Mouse (Mus musculus) forebrain, embryonic 12.5 days (tissue): ENCODE data around the gene Pcp4l1. TPM values are rescaled to one million over a fixed set of nuclear protein-coding genes. Genes with fewer than 3 reads are reported as not detected.
A peak's percentile ranks its signal among the peaks of the same experiment; 100 is the strongest.
"Not testable (repeated sequence)": the region's sequence is repeated elsewhere in the genome, so short reads cannot be mapped to it uniquely, and the experiment has no call there.

Source experiments
- ATAC-seq: fragments of 200-750 bp; cut with Nextera tagmentation; 2 replicates; pipeline ENCODE4 v1.8.0; 2017; ENCODE audit warnings: moderate TSS enrichment; ENCODE audit not compliant: low FRiP score
- H3K27ac ChIP-seq: fragments of 300-500 bp; sonication (generic); 2 replicates; pipeline ENCODE4 v1.5.1; 2016; ENCODE audit warnings: mild to moderate bottlenecking
- H3K27me3 ChIP-seq: fragments of 300-500 bp; sonication (generic); 2 replicates; pipeline ENCODE4 v1.6.1; 2016; ENCODE audit warnings: mild to moderate bottlenecking
- H3K36me3 ChIP-seq: fragments of 300-500 bp; sonication (generic); replicated peaks from 2 replicates; pipeline ENCODE4 v1.6.1; 2016; ENCODE audit warnings: mild to moderate bottlenecking
- H3K4me1 ChIP-seq: fragments of 300-500 bp; sonication (generic); 2 replicates; pipeline ENCODE4 v1.6.1; 2016
- H3K4me2 ChIP-seq: fragments of 300-500 bp; sonication (generic); 2 replicates; pipeline ENCODE4 v1.6.1; 2016; ENCODE audit warnings: mild to moderate bottlenecking, moderate library complexity
- H3K4me3 ChIP-seq: fragments of 300-500 bp; sonication (generic); replicated peaks from 2 replicates; pipeline ENCODE4 v1.5.1; 2016; ENCODE audit warnings: mild to moderate bottlenecking
- H3K9ac ChIP-seq: fragments of 300-500 bp; sonication (generic); 2 replicates; pipeline ENCODE4 v1.6.1; 2016; ENCODE audit warnings: mild to moderate bottlenecking
- H3K9me3 ChIP-seq: fragments of 300-500 bp; sonication (generic); 2 replicates; pipeline ENCODE4 v1.6.1; 2016
- WGBS: fragments of 180-500 bp; shearing (Covaris S2); methylation state at CpG from one replicate; pipeline ENCODE4 v1.1.7; 2016; 5-methylcytosine and 5-hydroxymethylcytosine counted together
- polyA plus RNA-seq: library from polyadenylated mRNA; unstranded; fragments of >200 nt; fragmentation: Nextera tagmentation; extraction: Ambion mirVana; gene quantifications from 2 replicates; pipeline ENCODE4 v1.2.1, GENCODE M21; 2016

The Pcp4l1 gene
- 6.7 and 7.0 TPM in 2 replicates for polyA plus RNA-seq

DNA sequence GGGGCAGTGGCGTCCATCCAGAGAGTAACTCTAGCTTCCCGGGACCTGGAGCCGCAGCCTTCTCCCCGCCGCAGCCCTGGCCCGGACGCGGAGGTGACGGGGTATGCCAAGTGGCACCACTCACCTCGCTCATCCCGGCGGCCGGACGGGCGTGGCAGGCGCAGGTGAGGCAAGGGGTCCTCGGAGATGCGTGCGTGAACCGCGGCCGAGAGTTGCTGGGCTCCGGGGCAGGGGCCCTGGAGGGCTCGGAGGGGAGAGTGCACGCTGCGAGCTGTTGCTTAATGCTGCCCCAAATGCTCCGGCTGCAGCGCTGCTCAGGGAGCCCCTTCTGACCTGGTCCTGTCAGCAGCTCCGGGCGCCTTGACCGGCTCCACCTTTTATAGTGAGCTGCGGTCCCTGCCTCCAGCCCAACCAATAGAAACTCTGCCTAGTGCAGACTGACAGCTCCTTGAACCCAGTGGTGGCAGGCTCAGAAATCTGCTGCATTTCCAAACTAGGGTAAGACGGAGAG is at the start of gene Pcp4l1:
Gene Pcp4l1, minus strand, starts transcription at position 382 of the 511 bp plus-strand sequence.
- no peak within 1 kb of the TSS for H3K27ac ChIP-seq
- H3K4me3 ChIP-seq, result peak within 1 kb of the TSS; percentile 55
- H3K9ac ChIP-seq, result peak within 1 kb of the TSS; percentile 54; the same call in 1 of the 2 replicates
- H3K36me3 ChIP-seq, result no peaks in the 10 kb centered on the region
- ATAC-seq, result peak; percentile 78
- 1% methylated on average over 33 of the region's 33 CpGs for WGBS
- peak within 1 kb of the TSS; percentile 98 for H3K4me2 ChIP-seq
- no peaks in the 10 kb centered on the region for H3K9me3 ChIP-seq
- H3K4me1 ChIP-seq, result peaks cover 35% of the 10 kb centered on the region
- H3K27me3 ChIP-seq, result peaks cover 79% of the 10 kb centered on the region

DNA sequence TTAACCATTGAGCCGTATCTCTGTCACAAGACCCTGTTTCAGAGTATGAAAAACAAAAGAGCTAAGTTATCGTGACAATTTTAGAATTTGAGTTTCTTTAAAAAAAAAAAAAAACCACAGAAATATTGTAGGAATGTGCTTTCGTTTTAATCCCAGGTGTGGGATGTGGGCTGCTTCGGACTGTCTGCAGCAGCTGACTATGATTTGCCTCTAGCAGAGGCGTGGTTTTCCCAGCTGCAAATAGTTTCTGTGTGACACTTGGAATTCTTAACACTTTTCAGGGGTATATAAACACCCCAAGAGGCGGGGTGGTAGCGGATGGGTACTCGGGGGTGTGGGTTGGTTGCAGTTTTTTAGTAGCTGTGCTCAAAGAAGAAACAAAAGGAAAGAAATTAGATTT is 49.3 kb upstream of the Pcp4l1 start:
- no peak overlapping the region for H3K27ac ChIP-seq
- peaks cover 31% of the 10 kb centered on the region for H3K4me1 ChIP-seq
- no peaks in the 10 kb centered on the region for H3K9me3 ChIP-seq
- 91% methylated on average over 8 of the region's 8 CpGs for WGBS
- H3K36me3 ChIP-seq, result peaks cover 45% of the 10 kb centered on the region
- 0 out of 2 replicates have a peak overlapping the region, but pooled peaks have one; percentile 81 for H3K9ac ChIP-seq
- no peak overlapping the region for H3K4me2 ChIP-seq
- no peak for ATAC-seq
- no peaks in the 10 kb centered on the region for H3K27me3 ChIP-seq
- H3K4me3 ChIP-seq, result no peak overlapping the region

GRCm38 (mm10) chr1:171241952-171242351 is 45.9 kb upstream of the Pcp4l1 start:
- peaks cover 74% of the 10 kb centered on the region for H3K36me3 ChIP-seq
- WGBS, result 82% methylated on average over 12 of the region's 12 CpGs

DNA sequence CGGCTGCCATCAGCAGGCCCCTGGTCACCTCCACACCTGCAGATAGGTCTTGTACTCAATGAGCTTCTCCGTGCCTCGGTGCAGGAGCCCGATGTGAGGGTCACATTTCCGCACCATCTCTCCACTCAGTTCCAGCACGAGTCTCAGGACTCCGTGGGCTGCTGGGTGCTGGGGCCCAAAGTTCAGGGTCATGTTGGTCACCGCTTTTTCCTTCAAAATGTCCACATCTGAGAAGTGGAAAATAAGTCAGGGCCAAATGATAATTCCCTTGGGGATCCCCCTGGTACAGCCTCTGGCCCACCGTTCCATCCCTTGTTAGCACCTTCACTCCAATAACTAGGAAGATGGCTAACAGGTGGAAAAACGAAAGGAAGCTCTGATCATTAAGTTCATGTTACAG is 44.8 kb upstream of the Pcp4l1 start:
- no peaks in the 10 kb centered on the region for H3K9me3 ChIP-seq
- H3K9ac ChIP-seq, result no peak overlapping the region
- no peaks in the 10 kb centered on the region for H3K27me3 ChIP-seq
- peaks cover 84% of the 10 kb centered on the region for H3K36me3 ChIP-seq
- no peak for ATAC-seq
- H3K27ac ChIP-seq, result no peak overlapping the region
- no peak overlapping the region for H3K4me2 ChIP-seq
- 91% methylated on average over 10 of the region's 10 CpGs for WGBS
- peaks cover 6% of the 10 kb centered on the region for H3K4me1 ChIP-seq
- no peak overlapping the region for H3K4me3 ChIP-seq

More at GRCm38 (mm10) chr1:171241952-171242351, 45.9 kb upstream of the Pcp4l1 start:
- H3K27ac ChIP-seq, H3K4me3 ChIP-seq, H3K27me3 ChIP-seq, H3K9ac ChIP-seq, H3K4me2 ChIP-seq, H3K9me3 ChIP-seq, ATAC-seq: not testable (repeated sequence)
- H3K4me1 ChIP-seq, result peaks cover 12% of the 10 kb centered on the region

GRCm38 (mm10) chr1:171239992-171240744 is 44.1 kb upstream of the Pcp4l1 start:
- Histone ChIP-seq H3K27ac (no peak overlapping the region), H3K4me1 (no peaks in the 10 kb centered on the region), H3K4me3 (no peak overlapping the region), H3K36me3 (peaks cover 86% of the 10 kb centered on the region), H3K27me3 (no peaks in the 10 kb centered on the region), H3K9me3 (no peaks in the 10 kb centered on the region), H3K4me2 (no peak overlapping the region), H3K9ac (no peak overlapping the region)
- no peak for ATAC-seq
- 84% methylated on average over 15 of the region's 15 CpGs for WGBS

GRCm38 (mm10) chr1:171238463-171238862 is 42.4 kb upstream of the Pcp4l1 start:
- H3K36me3 ChIP-seq, result peaks cover 91% of the 10 kb centered on the region
- no peaks in the 10 kb centered on the region for H3K27me3 ChIP-seq
- H3K4me3 ChIP-seq, result no peak overlapping the region
- 75% methylated on average over 14 of the region's 14 CpGs for WGBS
- H3K9me3 ChIP-seq, result no peaks in the 10 kb centered on the region
- ATAC-seq, result no peak
- H3K4me2 ChIP-seq, result no peak overlapping the region
- H3K27ac ChIP-seq, result no peak overlapping the region
- H3K4me1 ChIP-seq, result no peaks in the 10 kb centered on the region
- H3K9ac ChIP-seq, result no peak overlapping the region

DNA sequence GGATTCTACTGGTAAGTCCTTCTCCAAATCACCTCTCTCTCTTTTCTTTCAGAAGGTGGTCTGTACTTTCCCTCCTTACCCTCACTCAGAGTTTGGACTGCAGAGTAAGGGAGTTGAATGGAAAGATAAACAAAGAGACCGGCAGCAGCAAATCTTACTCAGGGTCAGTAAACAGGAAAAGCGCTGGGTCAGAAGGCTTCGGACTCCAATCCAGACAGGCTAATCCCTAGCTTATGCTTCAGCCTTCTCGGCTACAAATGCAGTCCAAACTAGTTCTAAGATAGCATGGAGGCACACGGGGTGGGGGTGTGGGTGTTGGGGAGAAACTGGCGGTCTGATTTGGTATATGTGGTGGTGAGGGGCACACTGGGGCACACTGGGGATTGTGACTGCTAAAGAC is 41.4 kb upstream of the Pcp4l1 start:
- no peak for ATAC-seq

DNA sequence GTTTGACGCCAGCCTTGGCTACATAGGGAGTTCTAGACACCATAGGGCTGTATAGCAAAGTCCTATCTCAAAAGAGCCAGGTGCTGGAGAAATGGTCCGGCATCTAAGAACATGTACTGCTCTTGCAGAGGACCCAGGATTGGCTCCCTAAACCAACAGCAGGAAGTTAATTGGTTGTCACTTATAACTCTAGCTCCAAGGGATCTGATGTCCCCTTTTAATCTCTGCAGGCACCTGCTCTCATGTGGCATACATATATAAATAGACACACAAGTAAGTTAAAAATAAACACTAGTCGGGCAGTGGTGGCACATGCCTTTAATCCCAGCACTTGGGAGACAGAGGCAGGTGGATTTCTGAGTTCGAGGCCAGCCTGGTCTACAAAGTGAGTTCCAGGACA is 39.7 kb upstream of the Pcp4l1 start:
- H3K4me1 ChIP-seq, result no peaks in the 10 kb centered on the region
- H3K27ac ChIP-seq, result no peak overlapping the region
- H3K9me3 ChIP-seq, result no peaks in the 10 kb centered on the region
- no peak overlapping the region for H3K9ac ChIP-seq
- no peak for ATAC-seq
- H3K27me3 ChIP-seq, result no peaks in the 10 kb centered on the region
- H3K36me3 ChIP-seq, result peaks cover 71% of the 10 kb centered on the region
- no peak overlapping the region for H3K4me2 ChIP-seq
- H3K4me3 ChIP-seq, result no peak overlapping the region
- WGBS, result 89% methylated on average over 4 of the region's 4 CpGs

More for the DNA sequence above, 41.4 kb upstream of the Pcp4l1 start:
- Histone ChIP-seq H3K4me2 (no peak overlapping the region), H3K9me3 (no peaks in the 10 kb centered on the region), H3K9ac (no peak overlapping the region), H3K4me1 (no peaks in the 10 kb centered on the region), H3K27me3 (no peaks in the 10 kb centered on the region), H3K36me3 (peaks cover 85% of the 10 kb centered on the region), H3K4me3 (no peak overlapping the region), H3K27ac (no peak overlapping the region)
- WGBS, result 84% methylated on average over 6 of the region's 6 CpGs

GRCm38 (mm10) chr1:171234538-171234937 is 38.5 kb upstream of the Pcp4l1 start:
- Histone ChIP-seq H3K27ac (no peak overlapping the region), H3K4me1 (peaks cover 2% of the 10 kb centered on the region; the same call in 1 of the 2 replicates), H3K9ac (no peak overlapping the region), H3K4me2 (no peak overlapping the region), H3K27me3 (no peaks in the 10 kb centered on the region), H3K4me3 (no peak overlapping the region), H3K9me3 (no peaks in the 10 kb centered on the region), H3K36me3 (peaks cover 62% of the 10 kb centered on the region)
- no peak for ATAC-seq
- whole genome bisulfite sequencing, result 97% methylated on average over 4 of the region's 4 CpGs

- Histone ChIP-seq H3K9ac (no peak within 1 kb of the TSS), H3K4me2 (no peak within 1 kb of the TSS), H3K27ac (no peak within 1 kb of the TSS), H3K36me3 (peaks cover 59% of the 10 kb centered on the region), H3K4me1 (peaks cover 6% of the 10 kb centered on the region; the same call in 1 of the 2 replicates), H3K9me3 (no peaks in the 10 kb centered on the region), H3K27me3 (no peaks in the 10 kb centered on the region), H3K4me3 (no peak within 1 kb of the TSS)
- 93% methylated on average over 14 of the region's 14 CpGs for WGBS
- ATAC-seq, result no peak
Measured at GRCm38 (mm10) chr1:171234126-171234525, 38.1 kb upstream of the Pcp4l1 start, which contains the start of gene Fcer1g. Gene Fcer1g, minus strand, starts transcription at chr1:171234365.

DNA sequence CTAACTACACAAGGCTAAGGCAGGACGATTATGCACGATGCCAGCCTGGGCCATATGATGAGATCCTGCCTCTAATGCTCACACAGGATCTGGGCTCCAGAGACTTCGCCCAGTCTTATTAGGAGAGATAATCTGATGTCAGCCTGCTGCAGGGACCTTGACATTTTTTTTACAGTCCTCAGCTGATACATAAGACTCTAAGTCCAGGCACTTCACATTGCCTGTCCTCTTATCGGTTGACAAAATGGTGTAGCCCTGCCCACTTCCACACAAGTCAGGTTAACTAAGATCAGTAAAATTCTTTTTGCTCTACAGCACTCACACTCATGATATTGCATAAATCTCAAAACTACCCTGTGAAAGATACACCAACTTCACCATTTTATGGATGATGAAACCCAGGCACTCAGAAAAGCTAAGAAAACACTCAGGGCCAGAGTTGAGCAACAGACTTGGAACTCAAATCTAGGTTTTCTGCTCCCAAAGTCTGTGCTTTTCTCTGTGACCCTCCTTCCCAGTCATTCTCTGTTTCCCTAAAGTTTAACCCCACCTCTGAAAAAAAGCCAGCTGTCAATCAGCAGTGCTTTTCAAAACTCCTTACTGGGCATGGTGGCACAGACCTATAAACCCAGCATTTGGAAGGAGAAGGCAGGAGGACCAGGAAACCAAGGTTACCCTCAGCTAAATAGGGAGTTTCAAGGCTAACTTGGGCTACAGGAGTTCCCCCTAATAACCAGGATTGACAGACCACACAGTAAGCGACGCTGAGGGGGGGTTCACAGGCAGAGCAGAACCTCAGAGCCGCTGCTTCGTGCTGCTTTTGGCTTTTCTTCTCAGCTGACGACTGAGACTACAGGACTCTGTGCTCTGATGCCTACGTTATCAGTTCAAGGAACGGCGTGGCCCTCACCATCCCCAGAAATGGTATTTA is 37.0 kb upstream of the Pcp4l1 start:
- H3K9ac ChIP-seq, result no peak overlapping the region
- no peaks in the 10 kb centered on the region for H3K9me3 ChIP-seq
- no peak overlapping the region for H3K4me3 ChIP-seq
- peaks cover 48% of the 10 kb centered on the region for H3K36me3 ChIP-seq
- no peak overlapping the region for H3K27ac ChIP-seq
- H3K27me3 ChIP-seq, result no peaks in the 10 kb centered on the region
- no peak overlapping the region for H3K4me2 ChIP-seq
- no peak for ATAC-seq
- WGBS, result 92% methylated on average over 12 of the region's 12 CpGs
- H3K4me1 ChIP-seq, result peaks cover 6% of the 10 kb centered on the region; the same call in 1 of the 2 replicates

DNA sequence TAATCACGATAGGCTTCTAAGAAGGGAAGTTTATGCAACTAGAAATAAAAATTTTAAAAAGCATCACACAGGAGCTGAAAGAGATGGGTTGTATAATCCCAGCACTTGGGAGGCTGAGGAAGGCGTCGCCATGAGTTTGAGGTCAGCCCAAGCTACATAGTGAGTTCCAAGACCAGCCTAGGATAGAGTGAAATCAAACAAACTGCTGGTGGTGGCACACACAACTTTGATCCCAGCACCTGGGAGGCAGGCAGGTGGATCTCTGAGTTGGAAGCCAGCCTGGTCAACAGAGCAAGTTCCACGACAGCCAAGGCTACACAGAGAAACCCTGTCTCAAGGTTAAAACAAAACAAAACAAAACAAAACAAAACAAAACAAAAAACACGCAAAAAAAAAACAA is 36.3 kb upstream of the Pcp4l1 start:
- H3K36me3 ChIP-seq, result peaks cover 41% of the 10 kb centered on the region
- no peaks in the 10 kb centered on the region for H3K9me3 ChIP-seq
- H3K4me1 ChIP-seq, result peaks cover 6% of the 10 kb centered on the region; the same call in 1 of the 2 replicates
- no peak for ATAC-seq
- H3K9ac ChIP-seq, result no peak overlapping the region
- no peak overlapping the region for H3K4me3 ChIP-seq
- no peaks in the 10 kb centered on the region for H3K27me3 ChIP-seq
- no peak overlapping the region for H3K4me2 ChIP-seq
- no peak overlapping the region for H3K27ac ChIP-seq
- 84% methylated on average over 5 of the region's 5 CpGs for WGBS
